Mouse (Mus musculus) left cerebral cortex, adult 8-10 months (tissue): Measurements from ENCODE around the gene Kcng4. TPM values are rescaled to one million over a fixed set of nuclear protein-coding genes. Genes with fewer than 3 reads are reported as not detected.

Source experiments
- DNase-seq, 2 experiments: peaks; one replicate each; pipeline ENCODE4 v3.0.0; 2022; ENCODE audit warnings: low spot score in 2 of 2
- total RNA-seq, 4 experiments: library from RNA; stranded (reverse); gene quantifications; 2 replicates each; pipeline ENCODE4 v1.2.4; 2022

The Kcng4 gene
- total RNA-seq, 4 experiments from 2014 or later: 2.5 to 3.3 (median 2.7) TPM

DNA sequence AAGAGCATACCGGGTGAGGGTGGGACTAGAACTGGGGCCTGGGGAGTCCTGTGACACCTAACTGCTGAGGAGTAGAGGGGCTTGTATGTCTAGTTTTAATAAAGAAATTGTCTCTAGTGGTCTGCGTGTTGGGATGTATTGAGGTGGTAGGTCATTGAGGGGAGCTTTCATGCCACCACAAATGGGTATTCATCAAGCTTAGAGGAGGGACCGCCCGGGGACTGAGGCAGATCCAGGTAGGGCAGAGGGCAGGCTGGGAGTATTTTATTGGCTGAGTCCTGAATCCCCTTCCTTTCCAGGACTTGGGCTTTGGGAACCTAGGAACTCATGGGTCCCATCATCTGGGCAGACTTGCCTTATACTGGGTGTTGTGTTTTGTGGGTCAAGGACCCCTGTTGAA is 18.7 kb downstream of the Kcng4 start:
- DNase-seq: no peak

DNA sequence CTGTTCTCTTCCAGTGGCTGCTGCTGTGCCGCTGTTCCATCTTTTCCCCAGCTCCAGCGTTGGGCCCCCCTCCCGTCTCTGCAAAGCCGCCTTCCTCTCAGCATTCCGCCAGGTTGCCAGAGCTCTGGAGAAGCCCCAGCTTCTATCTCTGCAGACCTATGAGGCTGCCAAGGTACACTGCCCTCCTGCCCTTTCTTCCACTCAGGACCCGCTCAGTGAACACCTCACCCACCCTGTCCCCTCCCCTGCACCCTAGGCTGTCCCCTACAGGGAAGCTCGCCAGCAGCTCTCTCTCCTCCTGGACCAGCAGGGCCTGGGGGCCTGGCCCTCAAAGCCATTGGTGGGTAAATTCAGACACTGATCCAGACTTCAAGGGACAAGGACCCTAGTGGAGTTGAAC is 19.1 kb downstream of the Kcng4 start:
- DNase-seq: no peak

- no peak for DNase-seq
Observed at GRCm38 (mm10) chr8:119615096-119615495, 20.4 kb downstream of the Kcng4 start.

GRCm38 (mm10) chr8:119612471-119612870 is 23.0 kb downstream of the Kcng4 start, which contains the start of gene Adad2:
Gene Adad2 (plus strand): TSS chr8:119612747.
- DNase-seq: no peak

DNA sequence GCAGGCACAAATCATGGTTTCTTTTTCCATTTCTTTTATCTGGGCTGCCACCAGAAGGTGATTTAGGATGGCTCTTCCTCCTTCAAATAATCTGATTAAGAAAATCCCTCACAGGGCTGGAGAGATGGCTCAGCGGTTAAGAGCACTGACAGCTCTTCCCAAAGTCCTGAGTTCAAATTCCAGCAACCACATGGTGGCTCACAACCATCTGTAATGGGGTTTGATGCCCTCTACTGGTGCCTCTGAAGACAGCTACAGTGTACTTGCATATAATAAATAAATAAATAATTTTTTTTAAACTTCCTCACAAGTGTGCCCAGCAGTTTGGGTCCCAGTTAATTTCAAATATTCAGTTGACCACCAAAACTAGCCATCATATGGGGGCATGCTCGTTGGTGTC is 29.3 kb downstream of the Kcng4 start:
- no peak for DNase-seq

DNA sequence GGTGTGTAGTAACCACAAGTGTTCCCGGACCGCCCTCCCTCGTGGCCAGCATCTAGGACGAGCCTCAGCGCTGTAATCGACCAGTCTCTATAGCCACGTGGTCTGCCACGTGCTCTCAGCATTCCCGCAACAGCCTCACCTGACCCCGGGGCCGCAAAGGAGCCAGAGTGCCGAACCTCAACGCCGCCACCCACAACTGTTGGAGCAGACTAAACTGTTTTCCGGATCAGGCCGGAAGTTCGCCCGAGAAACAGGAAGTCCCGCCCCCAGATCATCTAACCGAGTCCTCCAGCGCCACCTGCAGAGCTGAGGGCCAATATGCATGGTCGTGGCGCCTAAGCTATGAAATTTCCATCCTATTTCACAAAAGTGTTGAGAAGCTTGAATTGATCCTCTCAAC is 30.5 kb downstream of the Kcng4 start, which contains the start of gene Taf1c:
Gene Taf1c, minus strand, starts transcription at position 227 of the 400 bp plus-strand sequence.
- DNase-seq: peak; percentile 85

- no peak for DNase-seq
Observed at GRCm38 (mm10) chr8:119604398-119604803, 31.1 kb downstream of the Kcng4 start.

DNA sequence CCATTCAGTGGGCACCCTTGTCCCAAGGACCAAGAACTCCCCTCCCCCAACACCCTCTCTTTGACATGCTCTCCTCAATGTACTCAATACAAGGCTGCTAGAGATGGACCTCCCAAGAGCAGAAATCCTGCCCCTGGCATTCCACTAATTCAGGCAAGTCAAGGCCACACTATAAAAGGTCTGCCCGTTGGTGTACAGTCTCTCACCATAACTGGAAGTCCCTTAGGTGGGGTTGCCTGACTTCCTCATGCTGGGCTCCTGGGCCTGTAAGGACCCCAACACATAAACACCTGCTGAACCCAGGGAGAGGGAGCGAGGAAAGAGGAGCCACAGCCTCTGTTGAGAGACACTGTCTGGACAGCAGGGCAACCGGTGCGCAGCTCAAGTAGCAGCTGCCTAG is 31.7 kb downstream of the Kcng4 start:
- no peak for DNase-seq

- DNase-seq: no peak
Observed at GRCm38 (mm10) chr8:119591456-119591855, 44.0 kb downstream of the Kcng4 start.

DNA sequence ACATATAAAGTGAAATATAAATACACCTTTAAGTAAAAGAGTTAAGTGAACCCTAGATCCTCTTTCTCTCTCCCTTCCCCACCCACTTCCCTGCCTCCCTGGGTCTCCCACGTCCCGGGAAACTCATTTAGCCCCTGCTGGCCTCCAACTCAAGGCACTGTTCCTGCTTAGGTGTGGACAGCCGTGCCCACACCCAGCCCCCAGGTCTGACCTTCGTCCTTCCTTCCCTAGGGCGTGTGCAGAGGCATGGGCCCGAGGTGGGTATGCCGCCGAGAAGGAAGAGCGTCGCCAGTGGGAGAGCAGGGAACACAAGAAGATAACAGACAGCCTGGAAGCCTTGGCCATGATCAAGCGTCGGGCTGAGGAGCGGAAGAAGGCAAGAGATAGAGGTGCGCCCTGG is 45.1 kb downstream of the Kcng4 start:
- no peak for DNase-seq

DNA sequence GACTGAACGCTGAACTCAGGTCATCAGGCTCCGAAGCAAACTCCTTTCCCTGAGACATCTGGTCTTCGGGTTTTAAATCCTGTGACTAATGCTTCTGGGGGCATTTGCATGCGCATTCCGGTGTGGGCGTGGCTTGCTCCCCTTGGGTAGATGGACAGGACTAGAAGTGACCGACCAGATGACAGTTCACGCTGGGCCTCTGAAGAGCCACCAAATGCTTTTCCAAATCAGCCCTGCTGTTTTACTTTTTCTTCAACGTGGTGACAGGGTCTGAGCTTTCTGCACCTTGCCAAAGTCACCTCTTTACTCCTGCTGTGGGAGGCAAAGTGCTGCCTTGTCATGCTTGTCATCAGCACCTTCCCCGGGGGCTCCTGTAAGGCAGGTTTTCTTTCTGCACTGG is 46.6 kb downstream of the Kcng4 start:
- no peak for DNase-seq

DNA sequence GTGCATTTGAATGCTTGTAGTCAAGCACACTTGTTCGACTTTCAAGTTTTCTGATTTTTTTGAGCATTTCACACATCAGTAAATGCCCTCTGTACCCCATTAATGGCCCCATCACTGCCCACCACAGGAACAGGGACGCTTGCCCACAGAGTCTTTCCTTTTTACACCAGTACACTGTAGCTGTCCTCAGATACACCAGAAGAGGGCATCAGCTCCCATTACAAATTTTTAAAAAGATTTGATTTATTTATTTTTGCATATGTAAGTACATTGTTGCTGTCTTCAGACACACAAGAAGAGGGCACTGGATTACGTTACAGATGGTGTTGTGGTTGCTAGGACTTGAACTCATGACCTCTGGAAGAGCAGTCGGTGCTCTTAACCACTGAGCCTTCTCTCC is 47.2 kb downstream of the Kcng4 start:
- DNase-seq: no peak

GRCm38 (mm10) chr8:119585901-119586300 is 49.6 kb downstream of the Kcng4 start:
- DNase-seq: no peak

DNA sequence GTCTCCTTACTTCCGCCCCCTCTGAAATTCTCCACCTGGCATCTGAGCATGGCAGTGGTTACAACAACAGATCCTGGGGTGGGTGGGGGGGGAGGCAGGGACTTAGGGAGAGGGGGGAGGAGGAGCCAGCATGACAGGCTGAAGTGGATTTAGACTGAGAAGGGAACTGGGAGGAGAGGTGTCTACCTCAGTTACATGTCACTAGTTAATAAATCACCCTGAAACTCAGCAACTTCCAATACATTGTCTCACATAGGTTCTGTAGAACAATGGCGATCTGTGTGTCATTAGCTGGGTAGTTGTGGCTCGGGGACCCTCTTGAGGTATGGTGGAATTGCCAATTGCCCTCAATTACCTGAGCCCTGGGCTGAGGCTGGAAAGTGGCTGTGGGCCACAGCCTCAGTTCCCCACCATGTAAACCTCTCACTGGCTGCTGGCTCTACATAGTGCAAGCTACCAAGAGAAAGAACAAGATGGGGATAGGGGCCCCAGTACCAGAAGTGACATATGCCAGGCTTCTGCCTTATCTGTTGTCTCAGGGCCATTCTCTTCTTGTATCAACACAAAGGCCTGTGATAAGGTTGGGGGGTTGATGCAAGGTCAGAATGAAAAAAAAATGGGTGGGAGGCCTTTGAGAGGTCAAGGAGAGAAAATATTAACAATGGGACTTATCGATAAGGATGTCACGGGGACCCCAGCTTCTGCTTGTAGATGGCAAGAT is 54.9 kb downstream of the Kcng4 start:
- no peak for DNase-seq

GRCm38 (mm10) chr8:119579096-119579495 is 56.4 kb downstream of the Kcng4 start:
- DNase-seq: no peak

GRCm38 (mm10) chr8:119575366-119575726 is 60.1 kb downstream of the Kcng4 start:
- no peak for DNase-seq

DNA sequence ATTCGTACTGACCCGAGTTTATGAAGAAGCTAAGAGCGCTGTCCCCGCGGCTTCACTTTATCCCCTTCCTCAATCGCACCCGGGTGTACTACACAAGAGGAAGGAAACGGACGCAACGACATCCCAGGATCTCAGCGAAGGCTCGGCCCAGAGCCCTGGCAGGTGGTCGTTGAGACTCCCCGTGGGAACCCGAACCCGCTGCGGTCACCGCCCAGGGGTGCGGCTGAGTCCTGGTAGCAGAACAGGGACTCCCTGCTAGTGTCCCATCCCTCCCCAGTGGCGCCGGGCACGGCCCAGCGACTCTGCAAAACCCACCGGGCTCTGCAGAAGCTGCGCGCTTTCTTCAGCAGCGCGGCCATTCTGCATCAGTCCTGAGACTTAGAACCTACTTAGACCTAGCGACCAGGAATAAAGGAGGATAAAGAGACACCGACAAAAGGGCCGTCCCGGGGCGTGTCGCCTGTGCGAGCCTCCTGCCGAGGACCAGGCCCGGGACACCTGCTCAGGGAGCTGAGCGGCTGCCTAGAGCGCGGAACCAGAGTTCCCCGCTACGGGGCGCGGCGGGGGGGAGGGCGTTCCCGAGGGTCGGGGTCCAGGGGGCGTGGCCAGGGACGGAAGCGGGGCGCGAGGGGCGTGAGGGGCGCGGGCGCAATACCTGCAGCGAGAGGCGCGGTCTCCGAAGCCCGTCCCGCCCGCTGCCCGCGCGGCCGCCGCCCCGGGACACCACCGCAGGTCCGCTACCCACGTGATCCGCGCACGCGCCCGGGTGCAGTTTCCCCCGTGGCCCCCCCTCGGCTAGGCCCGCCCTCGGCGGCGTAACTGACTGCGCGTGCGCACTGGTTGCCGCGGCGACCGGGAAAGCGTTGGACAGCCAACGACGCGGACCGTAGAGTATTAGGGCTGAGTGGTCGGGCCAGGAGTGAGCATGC is 60.8 kb downstream of the Kcng4 start, which contains the start of the genes Hsdl1 and Dnaaf1:
Gene Hsdl1, minus strand, starts transcription at position 747 of the 929 bp plus-strand sequence.
Gene Dnaaf1, plus strand, starts transcription at position 799 of the 929 bp plus-strand sequence.
- peak; percentile 90 for DNase-seq

Other genes with a start within 250 kb of the Kcng4 start
- 10 to 100 TPM; 29.0 to 31.0 (median 30.1) TPM for gene Mlycd, start 240.8 kb downstream of the Kcng4 start, total RNA-seq
- gene Osgin1, start 201.6 kb downstream of the Kcng4 start, total RNA-seq: 1 to 10 TPM in 1 of 4 experiments, under 1 TPM in 3; 0.39 to 1.5 (median 0.74) TPM
- 10 to 100 TPM; 91.8 to 100.0 (median 96.7) TPM for gene Necab2, start 189.0 kb downstream of the Kcng4 start, total RNA-seq
- under 1 TPM; 0.46 to 0.99 (median 0.71) TPM for gene Slc38a8, start 134.0 kb downstream of the Kcng4 start, total RNA-seq
- 10 to 100 TPM; 73.0 to 83.3 (median 78.8) TPM for gene Mbtps1, start 76.9 kb downstream of the Kcng4 start, total RNA-seq
- 10 to 100 TPM; 51.4 to 63.6 (median 55.2) TPM for gene Hsdl1, start 60.5 kb downstream of the Kcng4 start, total RNA-seq
- under 1 TPM in 3 of 4 experiments, not detected in 1; 0.33 to 0.59 (median 0.44) TPM for gene Dnaaf1, start 60.4 kb downstream of the Kcng4 start, total RNA-seq
- 10 to 100 TPM in 1 of 4 experiments, 1 to 10 TPM in 3; 8.6 to 10.2 (median 9.7) TPM for gene Taf1c, start 30.5 kb downstream of the Kcng4 start, total RNA-seq
- gene Adad2, start 22.9 kb downstream of the Kcng4 start, total RNA-seq: 1 to 10 TPM in 3 of 4 experiments, under 1 TPM in 1; 0.50 to 1.2 (median 1.2) TPM
- 1 to 10 TPM; 6.0 to 8.4 (median 7.4) TPM for gene Wfdc1, start 30.7 kb upstream of the Kcng4 start, total RNA-seq
- gene Atp2c2, start 64.3 kb upstream of the Kcng4 start, total RNA-seq: 1 to 10 TPM; 1.5 to 2.0 (median 1.8) TPM
- gene Tldc1, start 142.7 kb upstream of the Kcng4 start, total RNA-seq: 10 to 100 TPM; 12.8 to 14.2 (median 13.6) TPM
- 100 to 1,000 TPM in 1 of 4 experiments, 10 to 100 TPM in 3; 52.1 to 105 (median 68.9) TPM for gene Cotl1, start 204.9 kb upstream of the Kcng4 start, total RNA-seq
- gene Klhl36, start 226.6 kb upstream of the Kcng4 start, total RNA-seq: 1 to 10 TPM; 7.4 to 8.6 (median 8.4) TPM